Mouse (Mus musculus): ENCODE results near the gene Pde4d.

The Pde4d gene

GRCm38 (mm10) chr13:109651790-109652605 is 1202.2 kb downstream of the Pde4d start:
- no peak for DNase-seq (ENCODE audit: low read depth, low spot score)

GRCm38 (mm10) chr13:109652631-109653030 is 1202.9 kb downstream of the Pde4d start:
- no peak for DNase-seq (ENCODE audit: low read depth, low spot score)

GRCm38 (mm10) chr13:109655390-109655789 is 1205.6 kb downstream of the Pde4d start:
- no peak for DNase-seq (ENCODE audit: low read depth, low spot score)

- no peak for DNase-seq (ENCODE audit: low read depth, low spot score)
Measured at GRCm38 (mm10) chr13:109659103-109659502, 1209.4 kb downstream of the Pde4d start.

- DNase-seq (ENCODE audit: low read depth, low spot score), result no peak
Measured at GRCm38 (mm10) chr13:109661345-109661744, 1211.6 kb downstream of the Pde4d start.

- DNase-seq (ENCODE audit: low read depth, low spot score), result no peak
Measured at GRCm38 (mm10) chr13:109662099-109662498, 1212.4 kb downstream of the Pde4d start.

- no peak for DNase-seq (ENCODE audit: low read depth, low spot score)
Measured at GRCm38 (mm10) chr13:109662731-109663130, 1213.0 kb downstream of the Pde4d start.

GRCm38 (mm10) chr13:109664956-109665802 is 1215.4 kb downstream of the Pde4d start:
- no peak for DNase-seq (ENCODE audit: low read depth, low spot score)

GRCm38 (mm10) chr13:109665803-109666403 is 1216.2 kb downstream of the Pde4d start:
- no peak for DNase-seq (ENCODE audit: low read depth, low spot score)

- no peak for DNase-seq (ENCODE audit: low read depth, low spot score)
Measured at GRCm38 (mm10) chr13:109669965-109670364, 1220.2 kb downstream of the Pde4d start.

- no peak for DNase-seq (ENCODE audit: low read depth, low spot score)
Measured at GRCm38 (mm10) chr13:109671589-109672347, 1222.0 kb downstream of the Pde4d start.

GRCm38 (mm10) chr13:109677047-109677446 is 1227.3 kb downstream of the Pde4d start:
- DNase-seq (ENCODE audit: low read depth, low spot score), result no peak

- DNase-seq (ENCODE audit: low read depth, low spot score), result no peak
Measured at GRCm38 (mm10) chr13:109677617-109678016, 1227.9 kb downstream of the Pde4d start.

- DNase-seq (ENCODE audit: low read depth, low spot score), result no peak
Measured at GRCm38 (mm10) chr13:109678991-109679390, 1229.2 kb downstream of the Pde4d start.

GRCm38 (mm10) chr13:109680229-109680628 is 1230.5 kb downstream of the Pde4d start:
- DNase-seq (ENCODE audit: low read depth, low spot score), result no peak

- DNase-seq (ENCODE audit: low read depth, low spot score), result no peak
Measured at GRCm38 (mm10) chr13:109681699-109682293, 1232.0 kb downstream of the Pde4d start.

- DNase-seq (ENCODE audit: low read depth, low spot score), result no peak
Measured at GRCm38 (mm10) chr13:109683001-109683400, 1233.3 kb downstream of the Pde4d start.

- no peak for DNase-seq (ENCODE audit: low read depth, low spot score)
Measured at GRCm38 (mm10) chr13:109684985-109685295, 1235.2 kb downstream of the Pde4d start.

- peak; percentile 42 for DNase-seq (ENCODE audit: low read depth, low spot score)
Measured at GRCm38 (mm10) chr13:109685296-109686115, 1235.8 kb downstream of the Pde4d start.
